Mouse (Mus musculus) embryonic fibroblast, embryonic 13.5 days (primary cell): ENCODE data around the gene Fstl4. TPM values are rescaled to one million over a fixed set of nuclear protein-coding genes. Genes with fewer than 3 reads are reported as not detected.

Source experiments
- H3K27ac ChIP-seq: 2 replicates; pipeline ENCODE4 v1.5.1; 2012; ENCODE audit warnings: low read length, control low read depth, inconsistent platforms; ENCODE audit not compliant: insufficient read depth
- H3K4me1 ChIP-seq: 2 replicates; pipeline ENCODE4 v1.6.1; 2011; ENCODE audit warnings: low read length; ENCODE audit not compliant: control insufficient read depth, insufficient read depth
- H3K4me3 ChIP-seq: 2 replicates; pipeline ENCODE4 v1.5.1; 2011; ENCODE audit warnings: mild to moderate bottlenecking, control low read depth, low read length; ENCODE audit not compliant: insufficient read depth
- CTCF ChIP-seq: IDR thresholded peaks from 2 replicates; pipeline ENCODE4 v1.5.1; 2011; ENCODE audit warnings: mild to moderate bottlenecking, control low read depth, low read length, moderate library complexity, borderline replicate concordance; ENCODE audit not compliant: insufficient read depth
- POLR2A ChIP-seq: IDR thresholded peaks from 2 replicates; pipeline ENCODE4 v1.6.1; 2011; ENCODE audit warnings: low read depth, mild to moderate bottlenecking, control low read depth, low read length, moderate library complexity
- polyA plus RNA-seq: library from polyadenylated mRNA; stranded (reverse); fragments of >200 nt; gene quantifications from 2 replicates; pipeline ENCODE4 v1.2.4, GENCODE M21; 2011; ENCODE audit warnings: low read depth; ENCODE audit not compliant: missing spikeins, insufficient read length

Gene Fstl4
- polyA plus RNA-seq, 1 experiment = 0.74 TPM

DNA sequence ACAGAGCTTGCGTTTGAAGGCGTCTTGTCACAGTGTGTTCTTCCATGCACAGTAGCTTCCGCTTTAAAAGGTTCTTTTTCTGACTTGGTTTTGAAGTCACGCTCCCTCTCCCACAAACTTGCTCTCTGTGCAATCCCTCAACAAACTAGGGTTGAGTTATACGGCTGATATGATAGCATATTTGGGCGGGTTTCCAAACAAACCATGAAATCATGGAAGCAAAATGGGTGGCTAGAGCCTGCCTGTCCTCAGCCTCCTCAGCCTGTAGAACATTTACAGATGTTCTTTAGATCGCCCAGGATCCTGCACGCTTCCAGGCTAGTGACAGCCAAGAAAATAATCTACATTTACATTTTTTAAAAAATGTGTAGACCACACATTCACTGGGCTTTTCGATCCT is 239.4 kb downstream of the Fstl4 start:
- no peaks in the 10 kb centered on the region for H3K4me1 ChIP-seq
- no peak overlapping the region for H3K27ac ChIP-seq
- no peak overlapping the region for H3K4me3 ChIP-seq
- no peak for TF ChIP-seq CTCF
- no peak for TF ChIP-seq POLR2A

- H3K27ac ChIP-seq = no peak overlapping the region
- no peak overlapping the region for H3K4me3 ChIP-seq
- H3K4me1 ChIP-seq = no peaks in the 10 kb centered on the region
- TF ChIP-seq POLR2A = no peak
- TF ChIP-seq CTCF = no peak
These were observed 245.2 kb downstream of the Fstl4 start for GRCm38 (mm10) chr11:53009597-53009996.

- no peak for TF ChIP-seq POLR2A
- TF ChIP-seq CTCF = no peak
- no peak overlapping the region for H3K4me3 ChIP-seq
- H3K27ac ChIP-seq = no peak overlapping the region
- H3K4me1 ChIP-seq = no peaks in the 10 kb centered on the region
These were observed 247.6 kb downstream of the Fstl4 start for GRCm38 (mm10) chr11:53011996-53012505.

GRCm38 (mm10) chr11:53013906-53014305 is 249.5 kb downstream of the Fstl4 start:
- no peak for TF ChIP-seq CTCF
- TF ChIP-seq POLR2A = no peak
- H3K4me3 ChIP-seq = no peak overlapping the region
- no peak overlapping the region for H3K27ac ChIP-seq
- no peaks in the 10 kb centered on the region for H3K4me1 ChIP-seq

- no peak for TF ChIP-seq POLR2A
- no peak for TF ChIP-seq CTCF
- no peaks in the 10 kb centered on the region for H3K4me1 ChIP-seq
- H3K27ac ChIP-seq = no peak overlapping the region
- H3K4me3 ChIP-seq = no peak overlapping the region
These were observed 252.1 kb downstream of the Fstl4 start for GRCm38 (mm10) chr11:53016358-53017021.

DNA sequence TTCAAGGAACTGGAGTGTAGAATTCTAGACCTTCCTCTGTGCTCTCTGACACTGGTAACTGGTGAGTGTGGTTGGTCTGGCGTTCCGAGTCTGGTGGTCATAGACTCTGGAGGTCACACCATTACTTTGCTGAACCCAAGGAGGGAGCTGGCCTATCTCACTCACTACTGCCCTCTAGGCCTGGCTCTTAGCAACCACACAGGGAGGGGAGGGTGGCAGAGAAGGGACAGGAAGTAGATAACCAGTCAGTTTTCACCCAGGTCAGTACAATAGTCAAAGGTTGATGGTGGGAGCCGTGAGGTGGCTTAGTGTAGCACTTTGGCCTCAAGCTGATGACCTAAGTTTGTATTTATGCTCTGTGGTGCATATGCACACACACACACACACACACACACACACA is 255.1 kb downstream of the Fstl4 start:
- TF ChIP-seq POLR2A (no peak), CTCF (no peak)
- Histone ChIP-seq H3K4me3 (no peak overlapping the region), H3K4me1 (no peaks in the 10 kb centered on the region), H3K27ac (no peak overlapping the region)

- H3K4me1 ChIP-seq = no peaks in the 10 kb centered on the region
- TF ChIP-seq CTCF (no peak), POLR2A (no peak)
- H3K4me3 ChIP-seq = no peak overlapping the region
- H3K27ac ChIP-seq = no peak overlapping the region
These were observed 260.0 kb downstream of the Fstl4 start for GRCm38 (mm10) chr11:53024403-53024802.

DNA sequence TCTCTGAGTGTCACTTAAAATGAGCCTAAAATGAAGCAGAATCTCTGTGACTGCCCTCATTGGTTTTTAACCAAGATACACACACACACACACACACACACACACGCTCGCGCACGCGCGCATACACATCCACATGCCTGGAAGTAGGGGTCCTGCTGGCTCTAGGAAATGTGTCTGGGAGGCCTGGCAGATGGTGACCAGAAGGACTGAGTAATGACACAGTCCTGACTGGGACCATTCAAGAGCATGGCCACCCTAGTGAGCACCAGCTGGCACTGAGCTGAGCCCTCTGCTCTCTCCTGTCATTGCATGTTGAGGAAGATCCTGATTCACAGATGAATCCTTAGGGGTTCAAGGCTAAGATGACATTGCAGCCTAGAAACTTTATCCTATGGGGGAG is 261.3 kb downstream of the Fstl4 start:
- H3K4me1 ChIP-seq = no peaks in the 10 kb centered on the region
- H3K27ac ChIP-seq = no peak overlapping the region
- no peak overlapping the region for H3K4me3 ChIP-seq
- TF ChIP-seq POLR2A (no peak), CTCF (no peak)

DNA sequence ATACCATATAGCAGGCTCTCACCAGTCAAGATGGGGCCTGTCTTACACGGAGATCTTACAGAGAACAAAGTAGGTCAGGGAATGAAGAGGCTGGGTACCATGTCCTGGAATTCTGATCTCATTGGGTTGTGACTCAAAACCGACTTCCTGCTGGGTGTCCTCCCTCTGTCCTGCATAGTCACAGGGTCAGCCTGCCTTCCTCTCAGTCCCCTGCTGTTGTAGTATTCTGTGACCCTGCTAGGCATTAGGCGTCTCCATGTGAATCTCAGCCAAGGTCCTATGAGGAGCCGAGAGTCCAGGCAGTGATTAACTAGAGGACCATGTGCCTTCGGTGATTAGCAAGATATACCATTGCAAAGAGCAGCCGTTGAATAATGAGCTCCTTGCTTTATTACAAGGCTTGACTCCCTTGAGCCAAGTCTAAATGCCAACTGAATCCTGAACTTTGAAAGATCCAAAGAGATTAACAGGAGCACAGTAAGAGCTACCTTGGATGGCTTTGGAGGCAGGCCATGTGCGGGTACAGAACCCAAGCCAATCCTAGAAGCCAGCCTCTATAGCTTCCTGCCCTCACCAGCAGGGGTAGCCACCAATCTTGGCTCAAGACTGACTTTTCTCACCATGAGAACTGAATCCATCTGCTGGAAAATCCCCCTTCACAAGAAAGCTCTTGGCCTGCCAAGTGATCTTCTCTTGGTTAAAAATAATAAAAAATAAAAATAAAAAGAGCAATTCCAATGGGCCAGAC is 264.2 kb downstream of the Fstl4 start:
- H3K4me3 ChIP-seq = no peak overlapping the region
- H3K4me1 ChIP-seq = no peaks in the 10 kb centered on the region
- TF ChIP-seq CTCF = no peak
- no peak for TF ChIP-seq POLR2A
- H3K27ac ChIP-seq = no peak overlapping the region

GRCm38 (mm10) chr11:53031777-53032176 is 267.3 kb downstream of the Fstl4 start:
- no peak overlapping the region for H3K27ac ChIP-seq
- no peaks in the 10 kb centered on the region for H3K4me1 ChIP-seq
- TF ChIP-seq POLR2A (no peak), CTCF (no peak)
- H3K4me3 ChIP-seq = no peak overlapping the region
